Mouse (Mus musculus) stomach, postnatal 0 days (tissue): ENCODE results near the gene Helt.

ENCODE experiments used
- CTCF ChIP-seq: IDR thresholded peaks from 2 replicates; pipeline ENCODE4 v1.5.1; 2016; ENCODE audit warnings: antibody characterized with exemption, low read depth, mild to moderate bottlenecking, moderate library complexity
- EP300 ChIP-seq: optimal IDR thresholded peaks from 2 replicates; pipeline ENCODE3; 2016; ENCODE audit warnings: antibody characterized with exemption

DNA sequence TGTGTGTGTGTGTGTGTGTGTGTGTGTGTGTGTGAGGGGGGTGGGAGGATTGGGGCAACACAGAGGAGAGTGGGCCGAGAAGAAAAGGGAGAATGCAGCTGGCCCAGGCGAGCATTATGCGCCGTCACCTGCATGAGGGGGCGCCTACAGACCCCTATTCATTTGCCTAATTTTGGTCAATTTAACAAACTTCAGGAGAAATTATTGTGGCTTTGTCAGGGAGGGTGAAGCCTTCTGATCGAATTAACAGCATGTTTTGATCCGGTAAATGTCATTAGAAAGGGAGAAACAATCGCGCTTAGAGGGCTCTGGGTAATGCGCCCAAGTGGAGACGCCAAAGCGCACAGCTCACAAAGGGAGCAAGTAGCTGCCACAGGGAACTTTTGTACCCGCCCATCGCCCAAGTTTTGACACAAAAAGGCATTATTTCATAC, 647 bp upstream of the Helt start:
- TF ChIP-seq CTCF (no peak), EP300 (no peak)
